In the genomic region with DNA sequence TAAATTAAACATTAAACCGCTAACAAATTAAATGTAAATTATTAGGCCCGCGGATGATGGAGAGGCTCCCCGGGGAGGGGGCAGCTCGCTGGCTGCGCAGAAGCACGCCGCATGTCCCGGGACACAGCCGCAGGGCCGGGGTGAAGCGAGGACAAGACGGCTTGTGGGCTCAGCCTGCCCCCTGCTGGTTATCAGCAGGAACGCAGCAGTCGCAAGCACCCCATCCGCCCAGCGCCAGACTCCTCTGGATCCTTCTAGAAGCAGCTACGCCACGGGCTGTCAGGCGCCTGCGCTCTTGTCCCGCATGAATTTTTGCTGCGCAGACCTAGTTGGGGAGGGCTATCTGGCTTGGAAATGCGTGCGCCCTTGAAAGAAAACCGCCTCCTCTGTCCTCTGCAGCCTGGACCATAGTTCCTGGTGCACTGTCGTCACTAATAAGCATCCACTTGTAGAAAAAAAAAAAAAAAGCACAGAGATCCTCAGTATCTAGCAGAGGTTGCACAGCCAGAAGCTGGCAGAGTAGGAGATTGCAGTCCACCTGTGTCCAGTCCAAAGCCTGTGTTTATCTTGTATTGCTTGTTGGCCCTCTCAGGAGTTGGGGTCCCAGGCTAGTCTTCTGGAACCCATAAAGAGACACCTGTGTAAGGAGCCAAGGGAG, we compare ENCODE assay signal across 8 mouse cellular contexts.
DNase-seq lines count a peak whose midpoint lies in the region; ATAC-seq and TF ChIP-seq lines count a peak whose summit lies in the region.

No protein-coding gene starts in this region.

- ATAC-seq in heart, embryonic 14.5 days (ENCODE audit: insufficient number of reproducible peaks, insufficient read depth, low FRiP score, low read depth) = peak; percentile 67; the same call in 1 of the 2 replicates
- peak; percentile 56 for ATAC-seq in liver, embryonic 11.5 days (replicated peaks; ENCODE audit: low FRiP score)
- peak; percentile 69 for ATAC-seq in neural tube, embryonic 11.5 days (ENCODE audit: insufficient read depth, low FRiP score, low TSS enrichment)
- peak; percentile 84 for ATAC-seq in stomach, postnatal 0 days (ENCODE audit: low FRiP score, low TSS enrichment)

- H3K27me3 ChIP-seq in heart, embryonic 14.5 days (ENCODE audit: control insufficient read depth, insufficient read depth, low read length) = peaks cover 52% of the 10 kb centered on the region
- peaks cover 21% of the 10 kb centered on the region for H3K27me3 ChIP-seq in liver, embryonic 11.5 days (replicated peaks; ENCODE audit: control insufficient read depth, insufficient read depth, low read length)
- 0 out of 2 replicates have a peak, but pooled peaks cover 11% of the 10 kb centered on the region for H3K27me3 ChIP-seq in neural tube, embryonic 11.5 days (ENCODE audit: control insufficient read depth, insufficient read depth, low read length)
- H3K27me3 ChIP-seq in stomach, postnatal 0 days (ENCODE audit: control insufficient read depth, insufficient read depth, low read length) = no peaks in the 10 kb centered on the region; the same call in 1 of the 2 replicates

- no peaks in the 10 kb centered on the region for H3K9me3 ChIP-seq in heart, embryonic 14.5 days (ENCODE audit: control insufficient read depth, low read length)
- H3K9me3 ChIP-seq in liver, embryonic 11.5 days (ENCODE audit: control insufficient read depth, low read length) = no peaks in the 10 kb centered on the region
- no peaks in the 10 kb centered on the region for H3K9me3 ChIP-seq in neural tube, embryonic 11.5 days (ENCODE audit: control insufficient read depth, low read length)
- H3K9me3 ChIP-seq in stomach, postnatal 0 days (ENCODE audit: control insufficient read depth, low read length) = no peaks in the 10 kb centered on the region

- peaks cover 0 to 2% of the 10 kb centered on the region in 2 experiments; a peak in 1 of 4 replicates for H3K4me1 ChIP-seq in heart, embryonic 14.5 days (ENCODE audit: control insufficient read depth in 2 of 2, insufficient read depth in 2 of 2, low read length in 2 of 2)
- H3K4me1 ChIP-seq in liver, embryonic 11.5 days (replicated peaks; ENCODE audit: control insufficient read depth, insufficient read depth, low read length) = no peaks in the 10 kb centered on the region
- H3K4me1 ChIP-seq in neural tube, embryonic 11.5 days (ENCODE audit: control insufficient read depth, insufficient read depth, low read length) = peaks cover 13% of the 10 kb centered on the region
- H3K4me1 ChIP-seq in stomach, postnatal 0 days (replicated peaks; ENCODE audit: control insufficient read depth, insufficient read depth) = no peaks in the 10 kb centered on the region

- H3K36me3 ChIP-seq in heart, embryonic 14.5 days (ENCODE audit: control insufficient read depth, insufficient read depth, low read length) = no peaks in the 10 kb centered on the region
- no peaks in the 10 kb centered on the region for H3K36me3 ChIP-seq in liver, embryonic 11.5 days (ENCODE audit: control insufficient read depth, insufficient read depth, low read length)
- no peaks in the 10 kb centered on the region for H3K36me3 ChIP-seq in neural tube, embryonic 11.5 days (ENCODE audit: control insufficient read depth, insufficient read depth, low read length)
- no peaks in the 10 kb centered on the region for H3K36me3 ChIP-seq in stomach, postnatal 0 days (ENCODE audit: control insufficient read depth, insufficient read depth, low read length)

- no peak overlapping the region for H3K27ac ChIP-seq in heart, embryonic 14.5 days (replicated peaks in 1 of 2; ENCODE audit: control insufficient read depth in 1 of 2, insufficient read depth in 1 of 2, low read depth in 2 of 2, low read length in 2 of 2)
- H3K27ac ChIP-seq in liver, embryonic 11.5 days (ENCODE audit: low read depth, low read length) = no peak overlapping the region
- no peak overlapping the region for H3K27ac ChIP-seq in neural tube, embryonic 11.5 days (ENCODE audit: low read depth, low read length)
- no peak overlapping the region for H3K27ac ChIP-seq in stomach, postnatal 0 days (replicated peaks)

- no peak overlapping the region for H3K9ac ChIP-seq in heart, embryonic 14.5 days (ENCODE audit: low read length)
- H3K9ac ChIP-seq in liver, embryonic 11.5 days (ENCODE audit: low read depth, low read length) = no peak overlapping the region
- H3K9ac ChIP-seq in neural tube, embryonic 11.5 days (ENCODE audit: low read length) = no peak overlapping the region
- no peak overlapping the region for H3K9ac ChIP-seq in stomach, postnatal 0 days (ENCODE audit: low read length)

- H3K4me3 ChIP-seq in heart, embryonic 14.5 days (ENCODE audit: control insufficient read depth in 1 of 2, insufficient read depth in 1 of 2, low read depth in 1 of 2, low read length in 2 of 2) = no peak overlapping the region; a peak in 1 of 4 replicates
- H3K4me3 ChIP-seq in liver, embryonic 11.5 days (ENCODE audit: low read depth, low read length) = no peak overlapping the region
- no peak overlapping the region for H3K4me3 ChIP-seq in neural tube, embryonic 11.5 days (ENCODE audit: low read depth, low read length)
- no peak overlapping the region for H3K4me3 ChIP-seq in stomach, postnatal 0 days (ENCODE audit: low read depth, low read length)

- DNase-seq in CD4-positive helper T cell, adult 2 months (ENCODE audit: low read depth, low spot score) = peak; percentile 86
- peak; percentile 46 for DNase-seq in brain, embryonic 18.5 days (ENCODE audit: low read depth, low spot score)
- DNase-seq in fibroblast of lung, adult 2 months (ENCODE audit: low read depth) = peak; percentile 66
- DNase-seq in kidney, postnatal 10 days = peak; percentile 93
- peak; percentile 70 for DNase-seq in liver, embryonic 11.5 days (ENCODE audit: low spot score)
- DNase-seq in neural tube, embryonic 11.5 days (ENCODE audit: low spot score) = peak; percentile 90
- DNase-seq in stomach, postnatal 0 days (ENCODE audit: low spot score) = peak; percentile 85

- TF ChIP-seq EP300 in stomach, postnatal 0 days (optimal IDR thresholded peaks at IDR 0.05) = no peak

- peak; percentile 98 for TF ChIP-seq CTCF in stomach, postnatal 0 days (IDR thresholded peaks at IDR 0.05; ENCODE audit: low read depth)

- WGBS in heart, embryonic 14.5 days = 3% methylated on average over 27 of the region's 27 CpGs
- 5% methylated on average over 27 of the region's 27 CpGs for WGBS in liver, embryonic 11.5 days
- WGBS in neural tube, embryonic 11.5 days = 5% methylated on average over 27 of the region's 27 CpGs
- WGBS in stomach, postnatal 0 days = 2% methylated on average over 27 of the region's 27 CpGs

- H3K4me2 ChIP-seq in heart, embryonic 14.5 days (ENCODE audit: low read length) = peak overlapping the region; percentile 37
- H3K4me2 ChIP-seq in liver, embryonic 11.5 days = peak overlapping the region; percentile 2; the same call in 1 of the 2 replicates
- no peak overlapping the region for H3K4me2 ChIP-seq in neural tube, embryonic 11.5 days (ENCODE audit: low read depth)
- no peak overlapping the region; the same call in 1 of the 2 replicates for H3K4me2 ChIP-seq in stomach, postnatal 0 days (replicated peaks; ENCODE audit: low read depth)

Comparison
In these comparisons a context has a peak if more than half of its experiments do, and no peak if none do; other contexts are left out.
1. H3K4me2 ChIP-seq: peak in heart, embryonic 14.5 days (single experiment) and liver, embryonic 11.5 days (single experiment); none in neural tube, embryonic 11.5 days (single experiment) and stomach, postnatal 0 days (single experiment).
2. Peak in every context shown above with its lines, with median percentiles within 50 percentile points of each other: DNase-seq and ATAC-seq.